Mouse (Mus musculus) ovary, adult 18-20 months (tissue): ENCODE measurements around the gene Arhgap18.
"Not testable (repeated sequence)": the region's sequence is repeated elsewhere in the genome, so short reads cannot be mapped to it uniquely, and the experiment has no call there.

ENCODE experiments used
- DNase-seq: peaks from one replicate; pipeline ENCODE4 v3.0.0; 2022; ENCODE audit warnings: low spot score, mixed read lengths

Arhgap18 gene

GRCm38 (mm10) chr10:26912112-26912797 is 159.0 kb downstream of the Arhgap18 start:
- DNase-seq, result no peak

GRCm38 (mm10) chr10:26912807-26913206 is 159.6 kb downstream of the Arhgap18 start:
- no peak for DNase-seq

- no peak for DNase-seq
These were observed 166.2 kb downstream of the Arhgap18 start for GRCm38 (mm10) chr10:26919307-26919977.

- DNase-seq, result no peak
These were observed 167.3 kb downstream of the Arhgap18 start for GRCm38 (mm10) chr10:26920383-26920979.

GRCm38 (mm10) chr10:26936056-26936455 is 182.8 kb downstream of the Arhgap18 start:
- DNase-seq, result not testable (repeated sequence)

GRCm38 (mm10) chr10:26938464-26938863 is 185.2 kb downstream of the Arhgap18 start:
- not testable (repeated sequence) for DNase-seq

- DNase-seq, result no peak
These were observed 186.3 kb downstream of the Arhgap18 start for GRCm38 (mm10) chr10:26939549-26939948.

- DNase-seq, result no peak
These were observed 195.1 kb downstream of the Arhgap18 start for GRCm38 (mm10) chr10:26948331-26948730.

- no peak for DNase-seq
These were observed 196.4 kb downstream of the Arhgap18 start for GRCm38 (mm10) chr10:26949667-26950066.

GRCm38 (mm10) chr10:26950448-26950847 is 197.2 kb downstream of the Arhgap18 start:
- no peak for DNase-seq

GRCm38 (mm10) chr10:26958513-26958912 is 205.3 kb downstream of the Arhgap18 start:
- no peak for DNase-seq
